Mouse (Mus musculus): ENCODE measurements around the gene Parn. TPM values are rescaled to one million over a fixed set of nuclear protein-coding genes. Genes with fewer than 3 reads are reported as not detected.

Gene Parn
- total RNA-seq, 2 experiments from 2014 or later = 21.0 to 22.8 TPM

DNA sequence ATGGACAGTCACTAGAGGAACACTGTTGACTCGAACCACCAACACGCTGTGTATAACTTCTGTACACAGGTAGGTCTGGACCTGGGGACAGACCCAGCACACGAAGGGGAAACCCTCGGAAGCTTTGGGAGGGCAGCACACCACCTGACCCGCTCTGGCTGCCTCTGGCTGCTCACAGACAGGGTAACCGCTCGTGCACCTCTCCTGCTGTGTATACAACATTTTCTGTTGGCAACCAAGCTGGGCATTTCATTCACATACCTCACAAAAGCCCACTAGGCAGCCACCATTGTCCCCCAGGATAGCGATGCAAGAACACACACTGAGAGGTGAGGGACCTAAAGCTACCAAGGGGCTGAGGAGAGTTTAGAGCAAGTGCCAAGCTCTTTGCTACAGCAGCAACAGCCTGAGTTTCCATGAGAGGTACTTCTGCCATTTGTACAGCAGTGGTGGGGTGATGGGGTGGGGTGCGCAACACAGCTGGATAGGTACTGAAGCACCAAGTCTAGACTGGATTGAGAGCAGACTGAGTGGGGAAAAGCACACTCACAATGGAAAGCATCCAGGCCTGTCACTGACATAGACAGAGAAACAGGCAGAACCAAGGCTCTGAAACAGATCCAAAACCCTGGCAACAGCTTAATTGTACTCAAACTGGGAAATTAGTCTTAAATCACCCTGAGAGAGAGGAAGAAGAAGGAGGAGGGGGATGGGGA lies 128.9 kb downstream of the Parn start:
- no peak overlapping the region for H3K4me3 ChIP-seq
- TF ChIP-seq CTCF (IDR thresholded peaks at IDR 0.05) = no peak
- intact Hi-C loops (cut with DNase I) = no loop called here
- H3K27ac ChIP-seq = no peak overlapping the region
- DNase-seq (ENCODE audit: extremely low spot score in 1 of 2, low spot score in 2 of 2) = no peak

DNA sequence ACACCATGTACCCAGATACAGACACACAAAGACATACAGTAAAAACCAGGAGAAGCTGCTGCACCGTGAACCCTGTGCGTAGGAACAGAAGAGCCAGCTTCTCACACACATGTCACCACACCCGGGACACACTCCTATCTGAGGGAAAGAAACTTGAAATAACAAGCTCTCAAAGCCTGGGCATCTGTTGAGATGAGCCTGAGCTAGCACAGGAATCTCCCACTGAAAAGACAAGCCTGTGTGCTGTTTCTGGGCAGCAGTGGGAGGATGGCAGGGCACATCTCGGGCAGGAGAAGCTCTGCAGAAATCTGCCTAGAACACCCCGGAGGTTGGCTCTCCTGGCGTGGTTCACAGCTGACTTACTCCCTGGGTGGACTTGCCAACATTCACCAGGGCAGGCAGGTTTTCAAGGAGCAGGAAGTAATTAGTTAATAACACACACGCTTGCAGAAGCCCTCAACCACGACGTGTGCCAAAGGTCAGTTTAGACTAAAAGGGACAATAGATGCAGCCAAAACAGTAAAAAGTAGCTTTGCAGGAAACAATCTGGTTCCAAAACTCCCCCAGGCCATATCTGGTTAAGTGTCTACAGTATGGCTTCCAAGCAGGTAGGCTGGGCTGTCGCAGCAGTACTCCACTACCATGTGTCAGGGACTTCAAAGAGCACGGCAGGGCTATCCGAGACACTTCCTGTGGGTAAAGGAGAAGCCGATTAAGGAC lies 129.6 kb downstream of the Parn start:
- no peak for DNase-seq (ENCODE audit: extremely low spot score in 1 of 2, low spot score in 2 of 2)
- H3K4me3 ChIP-seq = no peak overlapping the region
- H3K27ac ChIP-seq = no peak overlapping the region
- intact Hi-C loops (cut with DNase I) = no loop called here
- no peak for TF ChIP-seq CTCF (IDR thresholded peaks at IDR 0.05)

DNA sequence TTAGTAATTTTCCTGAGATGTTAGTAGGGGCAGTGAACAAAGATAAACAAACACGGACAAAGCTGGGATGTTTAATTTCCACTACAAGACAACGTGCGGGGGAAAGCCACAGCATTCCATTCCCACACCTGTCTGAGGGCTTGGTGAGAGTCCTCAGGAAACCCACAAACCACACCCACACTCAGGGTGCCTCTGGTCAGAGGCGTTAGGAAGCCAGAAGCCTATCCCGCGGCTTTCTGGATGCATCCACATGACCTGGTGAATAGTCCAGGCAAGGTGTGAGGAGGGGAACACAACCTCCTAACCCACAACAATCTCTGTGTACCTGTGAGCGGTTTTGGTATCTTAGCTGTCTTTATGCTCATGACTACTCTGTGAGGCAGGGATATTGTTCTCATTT lies 131.6 kb downstream of the Parn start:
- H3K4me3 ChIP-seq = no peak overlapping the region
- no peak for TF ChIP-seq CTCF (IDR thresholded peaks at IDR 0.05)
- intact Hi-C loops (cut with DNase I) = no loop called here

DNA sequence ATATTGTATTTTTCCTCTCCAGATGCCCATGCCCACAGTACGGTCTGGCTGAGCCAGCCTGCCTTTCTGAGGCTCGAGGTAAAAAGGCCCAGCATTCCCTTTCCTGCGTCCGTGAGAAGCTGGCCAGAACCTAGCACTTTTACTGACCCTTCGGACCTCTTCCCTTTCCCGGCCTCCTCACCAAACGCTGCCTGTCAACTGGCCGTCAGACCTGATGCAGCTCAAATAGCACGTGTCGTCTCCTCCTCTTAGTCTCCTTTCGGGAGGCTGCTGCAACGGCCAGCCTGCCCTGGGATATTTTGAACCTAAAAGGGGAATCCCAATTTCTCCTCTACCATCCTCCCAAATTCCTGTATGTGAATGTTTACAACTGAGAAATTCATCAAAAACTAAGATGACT lies 132.1 kb downstream of the Parn start:
- no peak for TF ChIP-seq CTCF (IDR thresholded peaks at IDR 0.05)
- no peak for DNase-seq (ENCODE audit: extremely low spot score in 1 of 2, low spot score in 2 of 2)
- intact Hi-C loops (cut with DNase I) = no loop called here
- no peak overlapping the region for H3K27ac ChIP-seq
- no peak overlapping the region for H3K4me3 ChIP-seq

More for the DNA sequence above, 131.6 kb downstream of the Parn start:
- DNase-seq (ENCODE audit: extremely low spot score in 1 of 2, low spot score in 2 of 2) = no peak
- H3K27ac ChIP-seq = no peak overlapping the region

GRCm38 (mm10) chr16:13532840-13533239 lies 135.1 kb downstream of the Parn start:
- no peak overlapping the region for H3K4me3 ChIP-seq
- no peak for DNase-seq (ENCODE audit: extremely low spot score in 1 of 2, low spot score in 2 of 2)
- intact Hi-C loops (cut with DNase I) = loop anchor here (5.0 kb wide), 1 partner anchor 94 kb away; no protein-coding TSS in a partner anchor

GRCm38 (mm10) chr16:13531279-13531678 lies 136.7 kb downstream of the Parn start:
- peak; percentile 30 for TF ChIP-seq CTCF (IDR thresholded peaks at IDR 0.05)
- intact Hi-C loops (cut with DNase I) = loop anchor here (5.0 kb wide), 1 partner anchor 96 kb away; no protein-coding TSS in a partner anchor
- Histone ChIP-seq H3K4me3 (no peak overlapping the region), H3K27ac (no peak overlapping the region)
- no peak for DNase-seq (ENCODE audit: extremely low spot score in 1 of 2, low spot score in 2 of 2)

More at GRCm38 (mm10) chr16:13532840-13533239, 135.1 kb downstream of the Parn start:
- H3K27ac ChIP-seq = no peak overlapping the region
- TF ChIP-seq CTCF (IDR thresholded peaks at IDR 0.05) = peak; percentile 67

GRCm38 (mm10) chr16:13521359-13521758 lies 146.6 kb downstream of the Parn start:
- no peak overlapping the region for H3K4me3 ChIP-seq
- H3K27ac ChIP-seq = no peak overlapping the region
- no peak for TF ChIP-seq CTCF (IDR thresholded peaks at IDR 0.05)
- no peak for DNase-seq (ENCODE audit: extremely low spot score in 1 of 2, low spot score in 2 of 2)
- intact Hi-C loops (cut with DNase I) = no loop called here

DNA sequence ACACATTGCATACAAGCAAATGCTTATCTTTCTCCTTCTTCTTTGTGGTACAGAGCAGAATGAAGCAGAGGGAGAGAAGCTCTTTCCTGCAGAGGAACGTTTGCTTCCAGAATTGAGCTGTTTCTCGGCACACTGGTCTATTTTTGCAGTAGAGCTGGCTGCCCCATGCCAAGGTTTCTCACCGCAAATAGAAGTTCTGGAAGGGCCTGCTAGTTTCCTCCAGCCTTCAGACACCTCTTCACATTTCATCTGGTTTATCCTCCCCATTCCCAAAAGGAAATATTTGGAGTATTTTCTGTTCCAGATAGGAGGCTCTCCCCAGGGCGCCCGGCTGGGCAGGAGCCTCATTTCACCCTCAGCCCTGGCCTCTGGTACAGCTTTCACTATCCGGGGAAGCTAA lies 147.7 kb downstream of the Parn start:
- no peak for TF ChIP-seq CTCF (IDR thresholded peaks at IDR 0.05)
- Histone ChIP-seq H3K27ac (peak overlapping the region; percentile 79), H3K4me3 (no peak overlapping the region)
- intact Hi-C loops (cut with DNase I) = no loop called here
- no peak for DNase-seq (ENCODE audit: extremely low spot score in 1 of 2, low spot score in 2 of 2)

DNA sequence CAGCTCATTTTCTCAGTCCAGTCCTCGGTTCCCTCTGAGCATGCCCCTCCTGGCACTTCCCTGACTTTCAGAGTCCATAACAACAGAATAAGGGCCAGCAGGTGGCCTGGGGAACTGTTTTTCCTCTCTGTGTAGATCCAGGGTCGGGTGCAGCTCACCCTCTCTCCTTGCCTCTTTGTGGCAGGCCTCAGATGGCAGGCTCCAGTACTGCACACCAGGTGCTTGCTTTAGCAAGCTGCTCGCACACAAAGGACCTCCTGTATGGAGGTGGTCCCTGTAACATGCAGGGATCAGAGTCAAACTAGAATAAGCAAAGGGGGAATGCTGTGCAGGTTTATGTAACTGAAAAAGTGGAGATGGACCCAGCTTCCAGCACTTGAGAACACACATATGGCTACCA lies 151.8 kb downstream of the Parn start:
- intact Hi-C loops (cut with DNase I) = loop anchor here (5.0 kb wide), 1 partner anchor 69 kb away; no protein-coding TSS in a partner anchor
- DNase-seq (ENCODE audit: extremely low spot score in 1 of 2, low spot score in 2 of 2) = no peak
- peak overlapping the region; percentile 33; the same call in 1 of the 2 replicates for H3K27ac ChIP-seq
- TF ChIP-seq CTCF (IDR thresholded peaks at IDR 0.05) = no peak; the same call in 1 of the 2 replicates
- H3K4me3 ChIP-seq = no peak overlapping the region

GRCm38 (mm10) chr16:13515524-13515923 lies 152.4 kb downstream of the Parn start:
- TF ChIP-seq CTCF (IDR thresholded peaks at IDR 0.05) = no peak
- Histone ChIP-seq H3K4me3 (no peak overlapping the region), H3K27ac (no peak overlapping the region)
- DNase-seq (ENCODE audit: extremely low spot score in 1 of 2, low spot score in 2 of 2) = no peak
- intact Hi-C loops (cut with DNase I) = loop anchor here (5.0 kb wide), 1 partner anchor 68 kb away; no protein-coding TSS in a partner anchor

GRCm38 (mm10) chr16:13505055-13505454 lies 162.9 kb downstream of the Parn start:
- DNase-seq (ENCODE audit: extremely low spot score in 1 of 2, low spot score in 2 of 2) = no peak
- TF ChIP-seq CTCF (IDR thresholded peaks at IDR 0.05) = no peak
- H3K27ac ChIP-seq = no peak overlapping the region
- H3K4me3 ChIP-seq = no peak overlapping the region
- intact Hi-C loops (cut with DNase I) = no loop called here

GRCm38 (mm10) chr16:13504476-13504875 lies 163.5 kb downstream of the Parn start:
- DNase-seq (ENCODE audit: extremely low spot score in 1 of 2, low spot score in 2 of 2) = no peak
- no peak for TF ChIP-seq CTCF (IDR thresholded peaks at IDR 0.05)
- Histone ChIP-seq H3K27ac (no peak overlapping the region), H3K4me3 (no peak overlapping the region)
- intact Hi-C loops (cut with DNase I) = no loop called here

Data from left cerebral cortex, adult 2 months (tissue).